Mouse (Mus musculus) MEL (cell line): Measurements from ENCODE around the gene D17H6S53E. TPM values are rescaled to one million over a fixed set of nuclear protein-coding genes. Genes with fewer than 3 reads are reported as not detected.
A peak's percentile ranks its signal among the peaks of the same experiment; 100 is the strongest.

Experiments used
- DNase-seq: peaks from one replicate; pipeline ENCODE4 v3.0.0; 2011; ENCODE audit warnings: low read depth, low spot score
- H3K27ac ChIP-seq: 2 replicates; pipeline ENCODE4 v1.5.1; 2012; ENCODE audit warnings: low read depth, mild to moderate bottlenecking, control low read depth, low read length, moderate library complexity; ENCODE audit not compliant: control insufficient read depth
- H3K27me3 ChIP-seq, 2 experiments: fragments of 150-350 bp in 1 of 2; sonication (generic) in 1 of 2; 2 replicates each; pipeline ENCODE4 v1.6.1; 2012; ENCODE audit warnings: low read length in 2 of 2, mild to moderate bottlenecking in 2 of 2, improper control_type of control experiment in 1 of 2, moderate library complexity in 1 of 2; ENCODE audit not compliant: insufficient read depth in 2 of 2, control insufficient read depth in 1 of 2
- H3K36me3 ChIP-seq, 2 experiments: 2 replicates each; pipeline ENCODE4 v1.6.1; 2012 to 2014; ENCODE audit warnings: low read length in 2 of 2, improper control_type of control experiment in 1 of 2, inconsistent platforms in 1 of 2, mild to moderate bottlenecking in 1 of 2; ENCODE audit not compliant: insufficient read depth in 2 of 2, control insufficient read depth in 1 of 2
- H3K4me1 ChIP-seq, 2 experiments: fragments of 150-350 bp in 1 of 2; sonication (generic) in 1 of 2; 2 replicates each; pipeline ENCODE4 v1.6.1; 2012; ENCODE audit warnings: low read length in 2 of 2, improper control_type of control experiment in 1 of 2, mild to moderate bottlenecking in 1 of 2; ENCODE audit not compliant: insufficient read depth in 2 of 2, control insufficient read depth in 1 of 2
- H3K4me3 ChIP-seq, 2 experiments: fragments of 150-350 bp in 1 of 2; sonication (generic) in 1 of 2; 2 replicates each; pipeline ENCODE4 v1.5.1; 2012; ENCODE audit warnings: low read depth in 2 of 2, low read length in 2 of 2, mild to moderate bottlenecking in 2 of 2, moderate library complexity in 2 of 2, control low read depth in 1 of 2, improper control_type of control experiment in 1 of 2; ENCODE audit not compliant: control insufficient read depth in 1 of 2, insufficient read depth in 1 of 2
- H3K79me2 ChIP-seq: 2 replicates; pipeline ENCODE4 v1.6.1; 2012; ENCODE audit warnings: mild to moderate bottlenecking, low read length, moderate library complexity; ENCODE audit not compliant: control insufficient read depth, poor library complexity, insufficient read depth
- H3K9ac ChIP-seq: 2 replicates; pipeline ENCODE4 v1.6.1; 2012; ENCODE audit warnings: low read depth, mild to moderate bottlenecking, control low read depth, low read length, moderate library complexity; ENCODE audit not compliant: control insufficient read depth, poor library complexity, severe bottlenecking
- H3K9me3 ChIP-seq: fragments of 150-350 bp; sonication (generic); replicated peaks from 2 replicates; pipeline ENCODE4 v1.6.1; 2012; ENCODE audit warnings: mild to moderate bottlenecking, low read length, improper control_type of control experiment, moderate library complexity; ENCODE audit not compliant: insufficient read depth
- CHD1 ChIP-seq: IDR thresholded peaks from 2 replicates; pipeline ENCODE4 v1.6.1; 2012; ENCODE audit warnings: low read depth, mild to moderate bottlenecking, inconsistent platforms, low read length, improper control_type of control experiment
- CHD2 ChIP-seq: IDR thresholded peaks from 2 replicates; pipeline ENCODE4 v1.6.1; 2011; ENCODE audit warnings: low read length, improper control_type of control experiment
- CTCF ChIP-seq, 3 experiments: IDR thresholded peaks in 2 of 3; conservative IDR thresholded peaks in 1 of 3; 2 replicates each; pipeline ENCODE4 v1.5.1; 2011 to 2012; ENCODE audit warnings: low read length in 3 of 3, low read depth in 2 of 3, mild to moderate bottlenecking in 2 of 3, improper control_type of control experiment in 1 of 3, inconsistent platforms in 1 of 3, mixed read lengths in 1 of 3, moderate library complexity in 1 of 3; ENCODE audit not compliant: control insufficient read depth in 1 of 3, insufficient read depth in 1 of 3, poor library complexity in 1 of 3, severe bottlenecking in 1 of 3
- E2F4 ChIP-seq: IDR thresholded peaks from 2 replicates; pipeline ENCODE4 v1.6.1; 2011; ENCODE audit warnings: low read depth, low read length, improper control_type of control experiment, borderline replicate concordance
- EP300 ChIP-seq, 2 experiments: IDR thresholded peaks; 2 replicates each; pipeline ENCODE4 v1.6.1; 2011; ENCODE audit warnings: improper control_type of control experiment in 2 of 2, low read length in 2 of 2, low read depth in 1 of 2, mild to moderate bottlenecking in 1 of 2
- ETS1 ChIP-seq: IDR thresholded peaks from 2 replicates; pipeline ENCODE4 v1.6.1; 2012; ENCODE audit warnings: low read depth, mild to moderate bottlenecking, inconsistent platforms, low read length, improper control_type of control experiment, moderate library complexity
- GABPA ChIP-seq: IDR thresholded peaks from 2 replicates; pipeline ENCODE4 v1.6.1; 2012; ENCODE audit warnings: low read depth, mild to moderate bottlenecking, inconsistent platforms, low read length, improper control_type of control experiment, moderate library complexity
- GATA1 ChIP-seq: IDR thresholded peaks from 2 replicates; pipeline ENCODE4 v1.6.1; 2011; ENCODE audit warnings: low read depth, low read length, improper control_type of control experiment
- HCFC1 ChIP-seq: IDR thresholded peaks from 2 replicates; pipeline ENCODE4 v1.6.1; 2012; ENCODE audit warnings: low read depth, mild to moderate bottlenecking, inconsistent platforms, low read length, improper control_type of control experiment, moderate library complexity
- KAT2A ChIP-seq: conservative IDR thresholded peaks from 2 replicates; pipeline ENCODE4 v1.6.1; 2012; ENCODE audit warnings: low read depth, low read length, improper control_type of control experiment, inconsistent platforms
- MAFK ChIP-seq: IDR thresholded peaks from 2 replicates; pipeline ENCODE4 v1.6.1; 2011; ENCODE audit warnings: low read depth, mild to moderate bottlenecking, low read length, improper control_type of control experiment, borderline replicate concordance
- MAX ChIP-seq: IDR thresholded peaks from 2 replicates; pipeline ENCODE4 v1.6.1; 2011; ENCODE audit warnings: low read length, improper control_type of control experiment
- MAZ ChIP-seq: IDR thresholded peaks from 2 replicates; pipeline ENCODE4 v1.6.1; 2012; ENCODE audit warnings: low read depth, mild to moderate bottlenecking, inconsistent platforms, low read length, improper control_type of control experiment
- MEF2A ChIP-seq: IDR thresholded peaks from 2 replicates; pipeline ENCODE4 v1.6.1; 2014; ENCODE audit warnings: low read depth, mild to moderate bottlenecking, inconsistent platforms, low read length, improper control_type of control experiment; ENCODE audit not compliant: poor library complexity, insufficient replicate concordance, severe bottlenecking; ENCODE audit errors: extremely low read depth
- MXI1 ChIP-seq: IDR thresholded peaks from 2 replicates; pipeline ENCODE4 v1.6.1; 2011; ENCODE audit warnings: mild to moderate bottlenecking, low read depth, low read length, improper control_type of control experiment
- MYC ChIP-seq: IDR thresholded peaks from 2 replicates; pipeline ENCODE4 v1.6.1; 2011; ENCODE audit warnings: low read depth, mild to moderate bottlenecking, low read length, improper control_type of control experiment, moderate library complexity
- NELFE ChIP-seq: IDR thresholded peaks from 2 replicates; pipeline ENCODE4 v1.6.1; 2011; ENCODE audit warnings: low read depth, low read length, improper control_type of control experiment
- POLR2AphosphoS5 ChIP-seq: IDR thresholded peaks from 2 replicates; pipeline ENCODE4 v1.6.1; 2012; ENCODE audit warnings: low read depth, borderline replicate concordance, mild to moderate bottlenecking, inconsistent platforms, low read length, moderate library complexity, mixed read lengths
- RCOR1 ChIP-seq: IDR thresholded peaks from 2 replicates; pipeline ENCODE4 v1.6.1; 2012; ENCODE audit warnings: low read depth, mild to moderate bottlenecking, inconsistent platforms, low read length, improper control_type of control experiment
- SIN3A ChIP-seq: IDR thresholded peaks from 2 replicates; pipeline ENCODE4 v1.6.1; 2012; ENCODE audit warnings: low read length, improper control_type of control experiment, inconsistent platforms
- TAL1 ChIP-seq: IDR thresholded peaks from 2 replicates; pipeline ENCODE4 v1.6.1; 2012; ENCODE audit warnings: mild to moderate bottlenecking, inconsistent platforms, low read length, moderate library complexity, mixed read lengths
- TBP ChIP-seq: IDR thresholded peaks from 2 replicates; pipeline ENCODE4 v1.8.0; 2011; ENCODE audit warnings: low read depth, low read length, improper control_type of control experiment
- UBTF ChIP-seq: IDR thresholded peaks from 2 replicates; pipeline ENCODE4 v1.6.1; 2012; ENCODE audit warnings: low read depth, mild to moderate bottlenecking, inconsistent platforms, low read length, improper control_type of control experiment, moderate library complexity, borderline replicate concordance; ENCODE audit not compliant: insufficient read depth
- USF1 ChIP-seq: IDR thresholded peaks from 2 replicates; pipeline ENCODE4 v1.6.1; 2014; ENCODE audit warnings: low read depth, mild to moderate bottlenecking, inconsistent platforms, low read length, improper control_type of control experiment, moderate library complexity
- ZC3H11A ChIP-seq: IDR thresholded peaks from 2 replicates; pipeline ENCODE4 v1.6.1; 2012; ENCODE audit warnings: low read depth, mild to moderate bottlenecking, inconsistent platforms, low read length, improper control_type of control experiment
- ZMIZ1 ChIP-seq: IDR thresholded peaks from 2 replicates; pipeline ENCODE4 v1.6.1; 2012; ENCODE audit warnings: low read depth, mild to moderate bottlenecking, inconsistent platforms, low read length, improper control_type of control experiment, moderate library complexity
- polyA plus RNA-seq, 2 experiments: library from polyadenylated mRNA; stranded (reverse) in 1 of 2; unstranded in 1 of 2; fragments of >175 nt in 1 of 2; fragments of >200 nt in 1 of 2; gene quantifications; 2 replicates each; pipeline versions ENCODE4 v1.2.1 to v1.2.4; 2012; ENCODE audit warnings: low replicate concordance in 2 of 2, low read depth in 1 of 2; ENCODE audit not compliant: insufficient read length in 2 of 2, insufficient read depth in 1 of 2, missing spikeins in 1 of 2
- total RNA-seq: library from RNA; depleted of rRNA; stranded (reverse); fragments of 300-350 nt; gene quantifications from 2 replicates; pipeline ENCODE4 v1.2.3, GENCODE M21; 2012

The D17H6S53E gene
- total and polyA plus RNA-seq, 3 experiments: 11.6 to 13.6 TPM; not detected in 1

DNA sequence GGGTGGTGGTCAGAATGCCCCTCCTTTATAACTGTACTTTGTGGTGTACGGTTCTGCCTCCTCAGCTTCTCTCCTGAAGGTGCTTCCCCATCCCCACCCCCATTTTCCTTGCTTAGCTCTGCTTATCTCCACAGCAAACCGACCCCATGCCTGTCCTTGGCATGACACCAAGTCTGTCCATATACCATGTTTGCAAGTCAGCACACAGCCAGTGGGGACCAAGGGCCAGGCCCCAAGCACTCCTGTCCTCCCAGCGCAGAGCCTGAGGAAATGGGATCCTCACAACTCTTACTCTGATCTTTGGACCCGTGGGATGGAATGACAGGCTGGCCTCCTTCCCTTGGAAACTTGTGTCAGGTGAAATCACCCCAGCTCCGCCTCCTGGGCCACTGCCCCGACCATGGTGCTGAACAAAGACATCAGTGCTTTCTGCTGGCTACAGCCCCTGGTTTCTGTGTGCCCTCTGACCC lies 22.9 kb upstream of the D17H6S53E start (continued):
- no peak for TF ChIP-seq GABPA
- TF ChIP-seq CHD2: peak; percentile 82

DNA sequence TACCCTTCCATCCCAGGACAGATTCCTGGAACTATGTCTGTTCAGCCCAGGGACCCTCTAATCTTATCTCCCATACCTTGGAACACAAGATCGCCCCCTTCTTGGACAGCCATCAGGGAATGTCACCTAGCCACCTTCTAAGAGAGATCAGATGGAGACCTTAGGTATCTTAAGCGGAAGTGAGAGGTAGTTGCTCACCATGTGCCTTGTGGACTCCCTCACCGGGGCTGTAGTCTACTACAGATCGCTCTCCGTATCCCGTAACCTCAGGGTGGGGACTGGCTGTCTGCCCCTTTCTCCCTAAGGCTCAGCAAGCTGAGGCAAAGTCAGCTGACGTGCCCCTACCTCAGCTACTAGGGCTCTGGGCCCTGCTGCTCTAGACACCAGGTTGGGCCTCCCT lies 22.1 kb upstream of the D17H6S53E start:
- Histone ChIP-seq H3K36me3 (peaks cover 0 to 31% of the 10 kb centered on the region in 2 experiments; a peak in 3 of 4 replicates), H3K27ac (peak overlapping the region; percentile 96), H3K9ac (peak overlapping the region; percentile 64), H3K27me3 (no peaks in the 10 kb centered on the region), H3K4me3 (peak overlapping the region in 1 of 2 experiments; percentile 5; a peak in 1 of 4 replicates), H3K4me1 (peaks cover 22 to 36% of the 10 kb centered on the region in 2 experiments), H3K9me3 (no peaks in the 10 kb centered on the region), H3K79me2 (no peaks in the 10 kb centered on the region)
- peak; percentile 61 for DNase-seq
- 0 out of 2 replicates have a peak, but pooled peaks have one; percentile 13 for TF ChIP-seq TAL1
- 0 out of 2 replicates have a peak, but pooled peaks have one; percentile 19 for TF ChIP-seq MAZ
- no peak for TF ChIP-seq UBTF
- TF ChIP-seq MYC: peak; percentile 58; the same call in 1 of the 2 replicates
- no peak for TF ChIP-seq CTCF (IDR thresholded peaks at IDR 0.05 in 2 of 3, conservative IDR thresholded peaks at IDR 0.05 in 1 of 3; ENCODE audit: control insufficient read depth in 1 of 3, insufficient read depth in 1 of 3, low read depth in 2 of 3, low read length in 3 of 3, poor library complexity in 1 of 3, severe bottlenecking in 1 of 3)
- TF ChIP-seq MXI1: no peak
- peak in 1 of 2 experiments; percentile 50; a peak in 2 of 4 replicates for TF ChIP-seq EP300 (IDR thresholded peaks at IDR 0.05; ENCODE audit: low read depth in 1 of 2, low read length in 2 of 2)
- TF ChIP-seq MEF2A: no peak
- peak; percentile 72 for TF ChIP-seq MAX

GRCm38 (mm10) chr17:35104754-35105153 lies 21.4 kb upstream of the D17H6S53E start:
- H3K9me3 ChIP-seq: no peaks in the 10 kb centered on the region
- H3K27me3 ChIP-seq: no peaks in the 10 kb centered on the region
- peak overlapping the region; percentile 64 for H3K9ac ChIP-seq
- peaks cover 22 to 36% of the 10 kb centered on the region in 2 experiments for H3K4me1 ChIP-seq
- DNase-seq: peak; percentile 83
- peak overlapping the region; percentile 96 for H3K27ac ChIP-seq
- peaks cover 0 to 31% of the 10 kb centered on the region in 2 experiments; a peak in 2 of 4 replicates for H3K36me3 ChIP-seq
- no peaks in the 10 kb centered on the region for H3K79me2 ChIP-seq
- peak overlapping the region in 1 of 2 experiments; percentile 5; a peak in 1 of 4 replicates for H3K4me3 ChIP-seq
- peak; percentile 28; the same call in 1 of the 2 replicates for TF ChIP-seq NELFE
- no peak for TF ChIP-seq E2F4
- no peak for TF ChIP-seq ZMIZ1
- TF ChIP-seq ETS1: peak; percentile 79
- no peak for TF ChIP-seq POLR2AphosphoS5
- TF ChIP-seq GABPA: no peak
- TF ChIP-seq TBP: no peak; the same call in 1 of the 2 replicates
- TF ChIP-seq RCOR1: peak; percentile 21; the same call in 1 of the 2 replicates
- peak; percentile 24; the same call in 1 of the 2 replicates for TF ChIP-seq MAZ
- no peak for TF ChIP-seq UBTF
- no peak for TF ChIP-seq CHD2
- TF ChIP-seq GATA1: peak; percentile 91
- TF ChIP-seq CHD1: 0 out of 2 replicates have a peak, but pooled peaks have one; percentile 41
- peak; percentile 69 for TF ChIP-seq SIN3A
- no peak for TF ChIP-seq MEF2A
- no peak for TF ChIP-seq CTCF (IDR thresholded peaks at IDR 0.05 in 2 of 3, conservative IDR thresholded peaks at IDR 0.05 in 1 of 3; ENCODE audit: control insufficient read depth in 1 of 3, insufficient read depth in 1 of 3, low read depth in 2 of 3, low read length in 3 of 3, poor library complexity in 1 of 3, severe bottlenecking in 1 of 3)
- TF ChIP-seq HCFC1: 0 out of 2 replicates have a peak, but pooled peaks have one; percentile 33
- TF ChIP-seq ZC3H11A: no peak
- TF ChIP-seq USF1: peak; percentile 18; the same call in 1 of the 2 replicates
- peak; percentile 48; the same call in 1 of the 2 replicates for TF ChIP-seq MYC
- no peak for TF ChIP-seq MAFK
- no peak for TF ChIP-seq KAT2A
